Mouse (Mus musculus) adrenal gland, postnatal 36 days (tissue): Measurements from ENCODE around the gene Gtf2ird1. TPM values are rescaled to one million over a fixed set of nuclear protein-coding genes. Genes with fewer than 3 reads are reported as not detected.

Experiments
- DNase-seq, 2 experiments: peaks; one replicate each; pipeline ENCODE4 v3.0.0; 2021; ENCODE audit warnings: mixed read lengths in 1 of 2
- total RNA-seq, 2 experiments: library from RNA; stranded (reverse); gene quantifications; 2 replicates each; pipeline ENCODE4 v1.2.3; 2021

Gtf2ird1 gene
- total RNA-seq, 2 experiments from 2014 or later = 44.4 to 59.1 TPM

GRCm38 (mm10) chr5:134445208-134445831 lies 11.2 kb downstream of the Gtf2ird1 start:
- no peak for DNase-seq

DNA sequence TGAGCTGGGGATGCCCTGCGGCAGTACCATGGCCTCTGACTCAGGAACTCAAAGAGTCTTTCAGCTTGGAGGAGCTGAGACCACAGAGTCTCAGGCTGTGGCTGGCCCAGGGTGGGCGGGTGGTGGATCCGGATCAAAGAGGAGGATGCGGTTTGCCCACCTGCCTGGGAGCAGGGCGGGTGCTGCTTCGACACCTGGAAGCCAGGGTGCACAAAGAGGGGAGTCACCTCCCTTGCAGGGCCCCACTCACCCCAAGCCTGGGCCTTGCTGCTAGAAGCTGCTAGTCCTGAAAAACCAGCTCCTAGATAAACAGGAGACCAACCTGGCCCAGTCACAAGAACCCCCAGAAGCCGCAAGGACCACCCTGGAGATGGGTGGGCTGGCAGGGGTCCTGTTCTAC lies 12.0 kb downstream of the Gtf2ird1 start:
- no peak for DNase-seq

GRCm38 (mm10) chr5:134442066-134442465 lies 14.4 kb downstream of the Gtf2ird1 start:
- DNase-seq = no peak

- DNase-seq = no peak
Observed at GRCm38 (mm10) chr5:134441105-134441504, 15.4 kb downstream of the Gtf2ird1 start.

- DNase-seq = peak; percentile 92 to 96
Observed at GRCm38 (mm10) chr5:134440098-134440497, 16.4 kb downstream of the Gtf2ird1 start.

- no peak for DNase-seq
Observed at GRCm38 (mm10) chr5:134439481-134439880, 17.0 kb downstream of the Gtf2ird1 start.

DNA sequence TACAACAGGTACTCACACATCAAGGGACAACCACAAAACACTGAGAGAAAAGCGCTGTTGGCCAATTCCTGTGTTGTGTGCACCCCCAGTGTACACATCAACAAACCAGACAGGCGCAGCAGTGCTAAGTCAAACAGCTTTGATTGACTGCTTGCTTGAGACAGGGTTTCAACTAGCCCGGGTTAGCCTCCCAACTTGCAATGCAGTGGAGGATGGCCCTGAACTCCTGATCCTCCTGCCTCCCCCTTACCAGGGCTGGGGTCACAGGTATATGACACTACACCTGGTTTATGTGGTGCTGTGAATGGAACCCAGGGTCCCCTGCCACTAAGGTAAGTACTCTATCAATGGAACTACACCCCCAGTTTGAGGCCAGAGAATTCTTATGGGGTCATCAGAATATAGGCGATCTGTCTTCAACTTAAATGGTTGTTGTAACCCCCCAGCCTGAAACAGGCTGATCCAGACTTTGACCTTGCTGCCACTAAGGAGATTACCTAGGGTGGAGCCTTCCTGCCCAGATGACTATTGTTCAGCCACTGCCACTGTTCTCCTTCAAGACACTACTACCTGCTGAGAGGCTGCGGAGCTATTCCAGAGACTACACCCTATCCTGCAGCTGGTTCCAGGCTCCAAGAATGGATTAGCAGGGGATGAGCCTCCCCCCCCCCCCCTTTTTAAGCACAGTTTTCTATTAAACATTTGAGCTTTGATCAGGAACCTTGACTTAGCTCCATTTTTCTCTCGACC lies 17.7 kb downstream of the Gtf2ird1 start:
- no peak for DNase-seq

GRCm38 (mm10) chr5:134437459-134437827 lies 19.1 kb downstream of the Gtf2ird1 start:
- DNase-seq = peak; percentile 92 to 94

DNA sequence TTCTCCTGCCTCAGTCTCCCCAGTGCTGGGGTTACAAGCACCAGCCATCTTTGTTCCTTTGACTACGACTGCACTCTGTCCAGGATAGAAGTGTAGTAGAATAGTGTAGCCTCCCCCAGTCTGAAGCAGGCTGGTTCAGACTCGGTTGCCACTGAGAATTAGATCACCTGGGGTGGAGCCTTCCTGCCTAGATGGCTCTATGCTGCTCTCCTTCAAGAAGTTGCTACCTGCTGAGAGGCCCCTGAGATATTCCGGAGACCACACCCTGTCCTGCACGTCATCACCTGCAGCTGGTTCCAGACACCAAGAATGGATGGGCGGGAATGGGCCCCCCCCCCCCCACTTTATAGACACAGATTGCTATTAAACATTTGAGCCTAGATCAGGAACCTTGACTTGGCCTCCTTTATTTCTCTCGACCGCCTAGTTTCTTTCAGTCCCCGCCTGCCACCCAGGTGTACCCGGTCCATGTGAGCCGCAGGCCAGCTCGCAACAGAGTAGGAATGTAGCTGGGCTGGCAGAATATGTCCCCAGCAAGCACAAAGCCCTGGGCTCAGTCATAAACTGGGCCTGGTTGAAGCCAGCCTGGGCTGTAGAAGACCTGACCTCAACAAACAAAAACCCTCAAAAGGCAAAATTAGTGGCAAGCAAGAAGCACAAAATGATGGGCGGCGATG lies 19.6 kb downstream of the Gtf2ird1 start:
- DNase-seq = no peak

GRCm38 (mm10) chr5:134435836-134436331 lies 20.6 kb downstream of the Gtf2ird1 start:
- DNase-seq = peak; percentile 88

DNA sequence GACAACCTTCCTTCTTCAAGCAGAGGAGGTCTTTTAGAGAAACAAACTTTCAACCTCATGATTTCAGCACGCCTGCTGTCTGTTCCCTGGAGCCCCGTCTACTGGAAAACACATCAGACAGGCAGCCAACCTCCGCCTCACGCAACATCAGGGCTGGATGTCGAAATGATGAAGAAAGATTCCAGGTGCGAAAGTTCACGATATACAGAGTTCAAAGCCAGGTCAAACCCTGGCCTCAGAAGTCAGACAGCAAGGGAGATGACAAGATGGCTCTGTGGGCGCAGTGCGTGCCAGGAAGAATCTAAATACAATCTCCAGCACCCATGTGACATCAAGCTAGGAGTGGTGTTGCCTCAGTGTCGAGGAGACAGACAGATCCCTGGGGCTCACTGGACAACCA lies 23.4 kb downstream of the Gtf2ird1 start:
- DNase-seq = no peak

- no peak for DNase-seq
Observed at GRCm38 (mm10) chr5:134430087-134430486, 26.4 kb downstream of the Gtf2ird1 start.

GRCm38 (mm10) chr5:134427664-134428063 lies 28.9 kb downstream of the Gtf2ird1 start:
- DNase-seq = no peak

DNA sequence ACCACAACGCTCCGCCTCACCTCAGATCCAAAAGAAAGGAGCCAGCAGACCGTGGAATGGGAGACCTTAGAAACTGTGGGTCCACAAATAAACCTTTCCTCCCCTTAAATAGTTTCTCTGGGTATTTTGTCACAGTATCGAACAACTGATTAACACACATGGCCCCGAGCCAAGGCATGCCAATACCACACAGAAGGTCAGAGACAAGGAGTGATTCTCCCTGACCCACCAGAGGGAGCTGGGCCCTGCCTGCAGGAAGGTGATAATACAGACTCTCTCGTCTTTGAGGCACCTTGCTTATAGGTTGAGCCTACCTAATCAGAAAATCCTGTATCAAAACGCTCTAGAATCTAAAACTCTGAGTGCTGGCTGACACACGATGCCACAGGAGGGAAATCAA lies 30.9 kb downstream of the Gtf2ird1 start:
- no peak for DNase-seq

- peak; percentile 76 for DNase-seq
Observed at GRCm38 (mm10) chr5:134423930-134424329, 32.6 kb downstream of the Gtf2ird1 start.

DNA sequence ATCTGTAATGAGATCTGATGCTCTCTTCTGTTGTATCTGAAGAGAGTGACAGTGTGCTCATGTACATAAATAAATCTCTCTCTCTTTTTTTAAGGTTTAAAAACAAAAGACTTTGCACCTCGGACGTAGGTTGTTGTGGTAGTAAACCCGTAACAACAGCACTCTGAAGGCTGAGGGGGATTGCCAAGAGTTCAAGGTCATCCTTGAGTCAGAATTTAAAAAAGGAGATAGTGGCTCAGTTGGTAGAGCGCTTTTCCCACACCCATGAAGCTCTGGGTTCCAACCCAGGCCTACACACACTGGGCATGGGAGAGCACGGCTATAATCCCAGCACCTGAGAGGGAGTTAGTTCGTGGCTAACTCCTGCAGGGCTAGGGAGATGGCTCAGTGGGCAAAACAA lies 33.1 kb downstream of the Gtf2ird1 start:
- no peak for DNase-seq

DNA sequence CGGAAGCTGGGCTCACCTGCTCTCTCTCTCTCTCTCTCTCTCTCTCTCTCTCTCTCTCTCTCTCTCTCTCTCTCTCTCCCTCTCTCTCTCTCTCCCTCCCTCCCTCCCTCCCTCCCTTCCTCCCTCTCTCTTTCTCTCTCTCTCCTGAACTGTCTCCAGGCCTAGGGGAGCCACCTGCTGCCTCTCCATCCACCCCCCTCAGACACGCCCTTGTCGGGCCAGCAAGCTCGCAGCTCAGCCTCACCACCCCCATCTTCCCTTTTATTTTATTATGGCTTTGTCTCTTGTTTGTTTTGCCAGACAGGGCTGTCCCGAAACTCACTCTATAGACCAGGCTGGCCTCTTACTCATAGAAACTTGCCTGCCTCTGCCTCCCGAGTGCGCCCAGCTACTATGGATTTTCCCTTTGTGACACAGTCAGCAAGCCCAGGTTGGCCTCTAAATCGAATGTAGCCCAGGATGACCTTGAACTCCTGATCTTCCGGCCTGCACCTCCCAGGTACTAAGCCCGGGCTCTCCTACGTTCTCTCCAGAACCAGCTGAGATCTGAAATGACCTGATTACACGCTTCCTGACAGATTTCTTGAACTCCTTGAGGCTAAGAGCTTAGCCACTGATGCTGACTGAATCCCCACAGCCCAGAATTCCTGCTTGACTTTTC lies 34.1 kb downstream of the Gtf2ird1 start:
- DNase-seq = no peak

DNA sequence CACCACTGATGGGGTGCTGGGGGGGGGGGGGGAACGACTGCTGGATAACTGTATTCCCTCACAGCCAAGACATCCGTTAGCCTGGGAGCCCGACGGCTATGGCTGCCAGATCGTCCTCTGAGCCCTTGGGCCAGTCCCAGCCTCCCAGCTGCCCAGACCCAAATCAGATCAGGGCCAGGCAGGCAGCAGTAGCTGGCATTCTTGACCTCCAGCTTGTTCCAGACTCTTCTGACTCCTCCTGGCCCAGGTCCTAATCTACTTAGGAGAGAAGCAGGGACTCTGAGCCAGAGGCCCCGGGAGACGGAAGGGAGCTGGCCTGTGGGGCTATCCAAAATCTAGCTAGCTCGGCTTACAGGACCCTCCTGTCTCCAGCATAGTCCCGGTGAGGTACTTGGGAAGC lies 35.5 kb downstream of the Gtf2ird1 start:
- DNase-seq = peak; percentile 61 to 64

DNA sequence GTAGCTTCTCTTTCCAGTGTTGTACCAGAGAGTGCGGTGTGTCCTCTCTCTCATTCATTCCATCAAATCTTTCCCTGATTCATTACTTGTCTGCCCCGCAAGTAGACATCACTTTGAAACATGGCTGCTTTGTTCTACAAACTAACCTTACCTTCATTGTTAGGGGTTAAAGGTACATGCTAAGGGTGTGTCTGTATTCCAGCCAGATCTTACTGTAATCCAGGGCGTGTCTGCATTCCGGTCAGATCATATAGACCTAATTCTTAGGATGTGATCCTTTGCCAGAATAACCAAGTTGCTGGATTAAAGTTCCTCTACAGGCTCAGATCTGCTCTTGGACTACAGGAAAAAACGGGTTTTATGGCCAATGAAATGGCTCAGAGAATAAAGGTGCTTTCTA lies 36.8 kb downstream of the Gtf2ird1 start:
- DNase-seq = no peak

GRCm38 (mm10) chr5:134418315-134419074 lies 38.0 kb downstream of the Gtf2ird1 start:
- DNase-seq = peak; percentile 85 to 86

- DNase-seq = no peak
Observed at GRCm38 (mm10) chr5:134412341-134412740, 44.2 kb downstream of the Gtf2ird1 start.
